ENCODE assay signal across 7 mouse cellular contexts in the genomic region with DNA sequence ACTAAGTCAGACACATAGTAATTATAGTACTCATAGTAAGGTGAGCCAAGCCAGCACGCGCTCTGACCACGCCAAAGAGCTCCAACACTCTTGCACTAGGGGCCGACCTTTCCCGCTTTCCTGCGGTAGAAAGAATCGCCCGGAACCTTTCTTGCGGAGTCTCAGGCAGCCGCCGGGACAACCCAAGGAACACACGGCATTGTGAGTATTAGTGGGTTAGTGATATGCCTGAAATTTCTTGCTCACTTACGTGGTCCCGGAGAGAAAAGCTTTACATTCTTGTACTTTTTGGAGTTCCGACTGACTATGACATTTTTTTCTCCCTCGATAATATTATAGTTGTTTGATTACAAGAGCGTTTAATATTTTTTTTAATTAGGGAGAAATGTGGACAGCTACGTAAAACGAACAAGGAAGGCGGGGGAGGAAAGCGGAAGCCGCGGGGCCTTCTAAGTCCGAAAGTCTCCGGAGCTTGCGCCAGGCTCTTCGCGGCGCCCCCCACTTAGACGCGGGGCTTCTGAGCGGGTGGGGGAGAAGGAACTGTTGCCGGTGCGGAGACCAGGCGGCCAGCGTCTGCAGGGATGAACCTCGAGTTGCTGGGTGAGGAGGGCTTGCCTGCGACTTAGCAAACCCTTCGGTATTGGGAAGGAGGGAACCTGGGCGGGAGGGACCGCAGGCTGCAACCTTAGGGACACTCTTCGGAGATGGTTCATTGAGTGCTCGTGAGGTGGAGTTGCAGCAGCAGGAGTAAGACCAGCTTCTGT. TPM values are rescaled to one million over a fixed set of nuclear protein-coding genes. Genes with fewer than 3 reads are reported as not detected.
DNase-seq lines count a peak whose midpoint lies in the region; ATAC-seq and TF ChIP-seq lines count a peak whose summit lies in the region.

A gene (plus strand): TSS at position 438 of the 764 bp plus-strand sequence.

- H3K4me3 ChIP-seq in intestine, postnatal 0 days (ENCODE audit: low read depth, low read length), result peak within 1 kb of the TSS; percentile 88
- H3K4me3 ChIP-seq in midbrain, embryonic 12.5 days, result peak within 1 kb of the TSS; percentile 93
- peak within 1 kb of the TSS; percentile 92 for H3K4me3 ChIP-seq in small intestine, adult 2 months (ENCODE audit: low read depth, low read length)

- H3K4me2 ChIP-seq in intestine, postnatal 0 days (replicated peaks; ENCODE audit: low read depth), result peak within 1 kb of the TSS; percentile 79
- peak within 1 kb of the TSS; percentile 82 for H3K4me2 ChIP-seq in midbrain, embryonic 12.5 days (replicated peaks)

- peak within 1 kb of the TSS; percentile 42 for H3K27ac ChIP-seq in intestine, postnatal 0 days (ENCODE audit: low read depth, low read length)
- peak within 1 kb of the TSS; percentile 74 for H3K27ac ChIP-seq in midbrain, embryonic 12.5 days (replicated peaks)
- peak within 1 kb of the TSS; percentile 31; the same call in 1 of the 2 replicates for H3K27ac ChIP-seq in small intestine, adult 2 months (ENCODE audit: insufficient read depth, low read depth, low read length)

- H3K4me1 ChIP-seq in intestine, postnatal 0 days (replicated peaks; ENCODE audit: control insufficient read depth, insufficient read depth, low read length), result peaks cover 5% of the 10 kb centered on the region; the same call in 1 of the 2 replicates
- H3K4me1 ChIP-seq in midbrain, embryonic 12.5 days, result peaks cover 18% of the 10 kb centered on the region
- peaks cover 2% of the 10 kb centered on the region; the same call in 1 of the 2 replicates for H3K4me1 ChIP-seq in small intestine, adult 2 months (ENCODE audit: control insufficient read depth, insufficient read depth, insufficient read length, low read length)

- no peaks in the 10 kb centered on the region for H3K9me3 ChIP-seq in intestine, postnatal 0 days (ENCODE audit: control insufficient read depth)
- no peaks in the 10 kb centered on the region for H3K9me3 ChIP-seq in midbrain, embryonic 12.5 days

- under 1% methylated on average over 43 of the region's 43 CpGs for WGBS in intestine, postnatal 0 days
- under 1% methylated on average over 43 of the region's 43 CpGs for WGBS in midbrain, embryonic 12.5 days
- under 1% methylated on average over 43 of the region's 43 CpGs for WGBS in small intestine, adult 2 months

- ATAC-seq in intestine, postnatal 0 days, result peak; percentile 85
- peak; percentile 85 for ATAC-seq in midbrain, embryonic 12.5 days (ENCODE audit: low FRiP score, low read depth)

- peak; percentile 66 for DNase-seq in adrenal gland, adult 8-10 months
- peak; percentile 91 for DNase-seq in embryo, embryonic 9.5 days (ENCODE audit: extremely low spot score)
- DNase-seq in gonadal fat pad, adult 2 months (ENCODE audit: low read depth), result peak; percentile 52
- DNase-seq in left cerebral cortex, postnatal 4 days, result peak; percentile 85

- peak within 1 kb of the TSS; percentile 73 for H3K9ac ChIP-seq in intestine, postnatal 0 days (ENCODE audit: low read depth, low read length)
- H3K9ac ChIP-seq in midbrain, embryonic 12.5 days (replicated peaks), result peak within 1 kb of the TSS; percentile 88

- TF ChIP-seq CTCF in intestine, postnatal 0 days (IDR thresholded peaks at IDR 0.05; ENCODE audit: low read depth), result peak; percentile 47
- TF ChIP-seq CTCF in small intestine, adult 2 months (IDR thresholded peaks at IDR 0.05; ENCODE audit: extremely low read depth, insufficient read length, insufficient replicate concordance, low read depth, low read length), result no peak

- intact Hi-C loops in left cerebral cortex, postnatal 4 days (cut with DNase I), result loop anchor here (10.0 kb wide), 1 partner anchor 112 kb away; no protein-coding TSS in a partner anchor

- H3K27me3 ChIP-seq in intestine, postnatal 0 days (replicated peaks; ENCODE audit: control insufficient read depth, insufficient read depth, low read length), result no peaks in the 10 kb centered on the region
- H3K27me3 ChIP-seq in midbrain, embryonic 12.5 days, result no peaks in the 10 kb centered on the region
- H3K27me3 ChIP-seq in small intestine, adult 2 months (ENCODE audit: control insufficient read depth, insufficient read depth, low read length), result no peaks in the 10 kb centered on the region

- H3K36me3 ChIP-seq in intestine, postnatal 0 days (ENCODE audit: control insufficient read depth, insufficient read depth), result no peaks in the 10 kb centered on the region
- no peaks in the 10 kb centered on the region for H3K36me3 ChIP-seq in midbrain, embryonic 12.5 days
- no peaks in the 10 kb centered on the region for H3K36me3 ChIP-seq in small intestine, adult 2 months (ENCODE audit: control insufficient read depth, insufficient read depth, low read length)

- TF ChIP-seq POLR2A in small intestine, adult 2 months (IDR thresholded peaks at IDR 0.05; ENCODE audit: low read depth, low read length), result peak; percentile 46

RNA-seq across cellular contexts. Expression of the gene that starts here (rescaled TPM):
- 10 to 100 TPM; 32.1 to 49.6 (median 44.7) TPM for total RNA-seq in adrenal gland, adult 8-10 months (2022)
- 16.4 and 21.1 TPM in 2 replicates for polyA plus RNA-seq in gonadal fat pad, adult 2 months (2012; rRNA removed)
- 14.5 and 16.6 TPM in 2 replicates for polyA plus RNA-seq in intestine, postnatal 0 days (2015; fragmentation: Nextera tagmentation; extraction: Ambion mirVana)
- 10 to 100 TPM; 37.9 to 39.0 TPM for total RNA-seq in left cerebral cortex, postnatal 4 days (2021)
- polyA plus RNA-seq in midbrain, embryonic 12.5 days (2016; fragmentation: Nextera tagmentation; extraction: Ambion mirVana), result 61.4 and 62.0 TPM in 2 replicates
- polyA plus RNA-seq in small intestine, adult 2 months (2012; rRNA removed), result 3.6 and 4.7 TPM in 2 replicates

Comparison
In these comparisons a context has a peak if more than half of its experiments do, and no peak if none do; other contexts are left out.
1. Peak in every context shown above with its lines: DNase-seq, ATAC-seq, H3K4me3 ChIP-seq and H3K27ac ChIP-seq.